In the genomic region with DNA sequence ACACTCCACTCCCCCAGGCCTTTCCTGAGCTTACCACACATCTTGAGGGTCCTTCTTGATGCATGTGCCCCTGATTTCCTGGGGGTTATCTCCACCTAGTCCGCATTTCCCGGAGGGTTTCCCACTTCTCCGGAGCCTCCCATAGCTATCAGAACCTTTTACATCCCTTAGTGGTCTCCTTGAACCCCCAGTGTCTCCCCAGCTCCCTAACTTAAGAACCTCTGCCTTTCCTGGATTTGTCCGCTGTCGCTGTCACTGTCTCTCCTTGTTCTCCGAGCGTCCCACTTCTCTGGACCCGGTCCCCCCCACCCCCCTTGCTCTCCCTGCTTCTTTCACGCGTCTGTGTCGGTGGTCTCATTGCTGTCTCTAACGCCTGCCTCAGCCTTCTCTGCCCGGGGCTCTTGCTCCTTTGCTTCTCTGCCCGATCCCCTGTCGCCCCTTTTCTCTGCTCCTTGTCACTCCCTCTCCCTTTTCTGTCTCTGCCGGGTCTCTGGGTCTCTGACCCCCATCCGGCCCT, we compare ENCODE assay signal across 8 mouse cellular contexts. TPM values are rescaled to one million over a fixed set of nuclear protein-coding genes. Genes with fewer than 3 reads are reported as not detected.
DNase-seq lines count a peak whose midpoint lies in the region; ATAC-seq and TF ChIP-seq lines count a peak whose summit lies in the region.

No protein-coding gene starts in this region.

- peaks cover 56% of the 10 kb centered on the region for H3K79me2 ChIP-seq in C2C12 (ENCODE audit: control insufficient read depth, insufficient read depth)

- TF ChIP-seq EP300 in liver, postnatal 0 days (IDR thresholded peaks at IDR 0.05; ENCODE audit: low read depth), result no peak

- no peaks in the 10 kb centered on the region for H3K27me3 ChIP-seq in cerebellum, adult 2 months (ENCODE audit: control insufficient read depth, insufficient read depth, low read length)
- H3K27me3 ChIP-seq in C2C12 (ENCODE audit: control insufficient read depth, insufficient read depth, insufficient read length), result no peaks in the 10 kb centered on the region
- H3K27me3 ChIP-seq in forebrain, embryonic 16.5 days (replicated peaks; ENCODE audit: control insufficient read depth, insufficient read depth, low read length), result no peaks in the 10 kb centered on the region
- no peaks in the 10 kb centered on the region for H3K27me3 ChIP-seq in liver, postnatal 0 days (ENCODE audit: insufficient read depth, low read length)

- H3K9me3 ChIP-seq in forebrain, embryonic 16.5 days (ENCODE audit: control insufficient read depth, low read length), result no peaks in the 10 kb centered on the region
- no peaks in the 10 kb centered on the region for H3K9me3 ChIP-seq in liver, postnatal 0 days (ENCODE audit: low read length)

- no peak for ATAC-seq in cerebellum, adult (ENCODE audit: insufficient number of reproducible peaks, low FRiP score, low TSS enrichment)
- ATAC-seq in forebrain, embryonic 16.5 days, result no peak
- ATAC-seq in liver, postnatal 0 days, result no peak
- ATAC-seq in frontal cortex, adult (ENCODE audit: low TSS enrichment), result no peak

- H3K4me2 ChIP-seq in forebrain, embryonic 16.5 days (ENCODE audit: low read length), result peak overlapping the region; percentile 87
- H3K4me2 ChIP-seq in liver, postnatal 0 days (ENCODE audit: low read depth, low read length), result peak overlapping the region; percentile 88

- H3ac ChIP-seq in C2C12 (ENCODE audit: control insufficient read depth, insufficient read length, low read depth), result peak overlapping the region; percentile 80

- H3K79me3 ChIP-seq in C2C12 (ENCODE audit: low read depth), result peaks cover 48% of the 10 kb centered on the region

- TF ChIP-seq CTCF in cerebellum, adult 2 months (IDR thresholded peaks at IDR 0.05; ENCODE audit: borderline replicate concordance, insufficient read depth, low read depth, low read length), result no peak
- TF ChIP-seq CTCF in C2C12 (IDR thresholded peaks at IDR 0.05; ENCODE audit: control insufficient read depth, insufficient read depth, insufficient read length), result no peak
- TF ChIP-seq CTCF in liver, postnatal 0 days (IDR thresholded peaks at IDR 0.05; ENCODE audit: low read depth), result no peak

- no peaks in the 10 kb centered on the region for H3K36me3 ChIP-seq in C2C12 (ENCODE audit: control insufficient read depth, insufficient read depth)
- no peaks in the 10 kb centered on the region for H3K36me3 ChIP-seq in forebrain, embryonic 16.5 days (ENCODE audit: control insufficient read depth, insufficient read depth)
- no peaks in the 10 kb centered on the region for H3K36me3 ChIP-seq in liver, postnatal 0 days (replicated peaks; ENCODE audit: insufficient read depth, low read length)

- TF ChIP-seq POLR2A in cerebellum, adult 2 months (IDR thresholded peaks at IDR 0.05; ENCODE audit: borderline replicate concordance, insufficient read depth, low read length), result no peak

- H3K4me3 ChIP-seq in cerebellum, adult 2 months (replicated peaks; ENCODE audit: insufficient read depth, low read depth, low read length), result peak overlapping the region; percentile 86
- peak overlapping the region; percentile 90 for H3K4me3 ChIP-seq in C2C12 (ENCODE audit: insufficient read depth, poor library complexity, severe bottlenecking)
- H3K4me3 ChIP-seq in forebrain, embryonic 16.5 days (replicated peaks; ENCODE audit: low read length), result peak overlapping the region; percentile 97
- peak overlapping the region; percentile 77 for H3K4me3 ChIP-seq in liver, postnatal 0 days (ENCODE audit: low read depth, low read length)

- H3K27ac ChIP-seq in cerebellum, adult 2 months (ENCODE audit: insufficient read depth, low read length), result peak overlapping the region; percentile 81; the same call in 1 of the 2 replicates
- H3K27ac ChIP-seq in forebrain, embryonic 16.5 days (ENCODE audit: low read length), result peak overlapping the region; percentile 94
- H3K27ac ChIP-seq in liver, postnatal 0 days (ENCODE audit: low read depth), result peak overlapping the region; percentile 77

- WGBS in cerebellum, adult 2 months, result 1% methylated on average over 17 of the region's 17 CpGs
- under 1% methylated on average over 17 of the region's 17 CpGs for WGBS in forebrain, embryonic 16.5 days
- 2% methylated on average over 17 of the region's 17 CpGs for WGBS in liver, postnatal 0 days (ENCODE audit: insufficient replicate concordance)

- H3K4me1 ChIP-seq in cerebellum, adult 2 months (ENCODE audit: control insufficient read depth, insufficient read depth, low read length), result peaks cover 50% of the 10 kb centered on the region
- H3K4me1 ChIP-seq in forebrain, embryonic 16.5 days (replicated peaks; ENCODE audit: control insufficient read depth, insufficient read depth, low read length), result peaks cover 63% of the 10 kb centered on the region
- peaks cover 45% of the 10 kb centered on the region for H3K4me1 ChIP-seq in liver, postnatal 0 days (ENCODE audit: insufficient read depth)

- H3K9ac ChIP-seq in forebrain, embryonic 16.5 days (replicated peaks; ENCODE audit: low read depth, low read length), result peak overlapping the region; percentile 100
- peak overlapping the region; percentile 89 for H3K9ac ChIP-seq in liver, postnatal 0 days (replicated peaks)

- DNase-seq in cerebellum, adult 2 months, result no peak
- DNase-seq in liver, postnatal 0 days, result no peak
- DNase-seq in frontal cortex, adult 2 months (ENCODE audit: extremely low spot score in 1 of 2, low spot score in 1 of 2), result no peak
- DNase-seq in adrenal gland, adult 18-20 months (ENCODE audit: low spot score in 2 of 2), result no peak

TF ChIP-seq in C2C12, 6 proteins besides CTCF, POLR2A, EP300 and RAD21:
- no peak for TF ChIP-seq MYOG (IDR thresholded peaks at IDR 0.05; ENCODE audit: control insufficient read depth, extremely low read depth, insufficient read length)
- TF ChIP-seq CEBPB (IDR thresholded peaks at IDR 0.05; ENCODE audit: low read depth), result no peak
- TF ChIP-seq MYOD1 (IDR thresholded peaks at IDR 0.05; ENCODE audit: control insufficient read depth, insufficient read length, low read depth), result no peak
- no peak for TF ChIP-seq USF1 (IDR thresholded peaks at IDR 0.05; ENCODE audit: low read depth)
- no peak for TF ChIP-seq FOSL1 (IDR thresholded peaks at IDR 0.05; ENCODE audit: insufficient read depth, low read length, poor library complexity, severe bottlenecking)
- no peak for TF ChIP-seq MAX (IDR thresholded peaks at IDR 0.05)

RNA-seq across cellular contexts. Expression of gene Myl9, which starts 53.6 kb away (rescaled TPM):
- polyA plus RNA-seq in cerebellum, adult 2 months (2012; rRNA removed), result 39.2 and 40.0 TPM in 2 replicates
- 954 TPM for polyA plus RNA-seq in C2C12 (2012; fragmentation: generic; extraction: Trizol)
- polyA plus RNA-seq in forebrain, embryonic 16.5 days (2015; fragmentation: Nextera tagmentation; extraction: Ambion mirVana), result 36.5 and 41.4 TPM in 2 replicates
- 50.4 and 51.2 TPM in 2 replicates for polyA plus RNA-seq in liver, postnatal 0 days (2015; fragmentation: Nextera tagmentation; extraction: Ambion mirVana)
- 51.9 and 57.3 TPM in 2 replicates for polyA plus RNA-seq in frontal cortex, adult 2 months (2012; rRNA removed)
- 10 to 100 TPM; 52.0 to 58.6 TPM for total RNA-seq in adrenal gland, adult 18-20 months (2021)

Comparison
In these comparisons a context has a peak if more than half of its experiments do, and no peak if none do; other contexts are left out.
1. RNA of gene Myl9, which starts 53.6 kb away (polyA plus RNA-seq): 954 TPM in C2C12 (single experiment); 51.9 to 57.3 TPM in frontal cortex, adult 2 months, 50.4 to 51.2 TPM in liver, postnatal 0 days, 39.2 to 40.0 TPM in cerebellum, adult 2 months and 36.5 to 41.4 TPM in forebrain, embryonic 16.5 days; every median in the first group is over 10 times any median in the second.
2. Peak in every context shown above with its lines, with median percentiles within 50 percentile points of each other: H3K27ac ChIP-seq and H3K4me3 ChIP-seq.